Comparison of ENCODE assay signal across 8 mouse cellular contexts in the genomic region with DNA sequence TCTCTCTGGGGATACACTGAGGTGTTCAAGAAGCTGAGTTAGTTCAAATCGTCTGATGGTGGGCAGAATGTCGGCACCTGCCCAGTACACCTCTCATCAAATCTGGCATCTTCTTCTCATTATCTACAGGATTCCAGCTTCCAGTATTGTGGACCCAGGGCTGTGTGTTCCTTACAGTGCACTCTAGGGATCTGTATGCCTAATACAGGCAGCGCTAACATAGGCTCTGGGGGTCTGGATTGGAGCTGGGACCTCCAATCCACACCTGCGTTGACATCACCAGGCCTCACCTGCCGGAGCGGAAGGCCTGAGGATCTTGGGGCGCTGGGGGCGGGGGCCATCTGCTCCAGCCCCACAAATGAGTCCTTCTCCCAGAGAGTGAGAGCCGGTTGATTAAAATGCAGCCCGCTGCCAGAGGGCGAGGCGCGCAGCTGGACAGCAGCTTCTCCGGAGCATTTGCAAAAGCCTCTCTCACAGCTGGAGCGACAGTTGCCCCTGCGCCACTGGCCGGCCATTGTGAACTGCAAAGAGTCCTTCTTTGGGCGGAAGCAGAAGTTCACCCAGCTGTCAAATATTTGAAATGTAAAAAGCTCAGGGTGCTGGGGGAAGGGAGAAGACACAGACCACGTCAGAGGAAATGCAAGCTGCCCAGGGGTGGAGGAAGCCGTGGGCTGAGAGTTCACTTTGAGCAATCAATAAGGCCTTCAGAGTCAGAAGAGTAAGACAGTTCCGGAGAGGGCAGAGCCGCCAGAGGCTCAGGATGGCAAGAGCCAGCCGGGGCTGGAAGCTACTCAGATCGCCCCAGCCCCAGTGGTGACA.
DNase-seq lines count a peak whose midpoint lies in the region; ATAC-seq and TF ChIP-seq lines count a peak whose summit lies in the region.

No protein-coding gene starts in this region.

- TF ChIP-seq POLR2A in thymus, adult 2 months (IDR thresholded peaks at IDR 0.05; ENCODE audit: control insufficient read depth, extremely low read depth, insufficient read depth, low read length, poor library complexity), result no peak

- peaks cover 13% of the 10 kb centered on the region for H3K4me1 ChIP-seq in forebrain, embryonic 12.5 days
- H3K4me1 ChIP-seq in hindbrain, embryonic 13.5 days (replicated peaks), result peaks cover 14% of the 10 kb centered on the region
- peaks cover 14% of the 10 kb centered on the region for H3K4me1 ChIP-seq in midbrain, embryonic 15.5 days
- H3K4me1 ChIP-seq in thymus, adult 2 months (replicated peaks; ENCODE audit: control insufficient read depth, insufficient read depth, low read length), result peaks cover 10% of the 10 kb centered on the region

- H3K4me2 ChIP-seq in forebrain, embryonic 12.5 days, result peak overlapping the region; percentile 50
- peak overlapping the region; percentile 51 for H3K4me2 ChIP-seq in hindbrain, embryonic 13.5 days
- H3K4me2 ChIP-seq in midbrain, embryonic 15.5 days, result peak overlapping the region; percentile 52

- no peak overlapping the region for H3K27ac ChIP-seq in forebrain, embryonic 12.5 days
- peak overlapping the region; percentile 20; the same call in 1 of the 2 replicates for H3K27ac ChIP-seq in hindbrain, embryonic 13.5 days
- H3K27ac ChIP-seq in midbrain, embryonic 15.5 days, result no peak overlapping the region
- H3K27ac ChIP-seq in thymus, adult 2 months (ENCODE audit: control insufficient read depth, insufficient read depth, low read length), result peak overlapping the region; percentile 82

- no peak for TF ChIP-seq CTCF in thymus, adult 2 months (IDR thresholded peaks at IDR 0.05; ENCODE audit: borderline replicate concordance, control insufficient read depth, extremely low read depth, insufficient read depth, low read length, poor library complexity)

- H3K9me3 ChIP-seq in forebrain, embryonic 12.5 days, result no peaks in the 10 kb centered on the region
- H3K9me3 ChIP-seq in hindbrain, embryonic 13.5 days, result no peaks in the 10 kb centered on the region
- H3K9me3 ChIP-seq in midbrain, embryonic 15.5 days, result no peaks in the 10 kb centered on the region

- 0 out of 2 replicates have a peak, but pooled peaks have one; percentile 27 for ATAC-seq in forebrain, embryonic 12.5 days (ENCODE audit: low FRiP score)
- 0 out of 2 replicates have a peak, but pooled peaks have one; percentile 39 for ATAC-seq in hindbrain, embryonic 13.5 days (ENCODE audit: low FRiP score)
- ATAC-seq in midbrain, embryonic 15.5 days (replicated peaks), result peak; percentile 56; the same call in 1 of the 2 replicates

- DNase-seq in testis, postnatal 10 days (ENCODE audit: low spot score), result peak; percentile 49
- no peak for DNase-seq in testis, postnatal 14 days (ENCODE audit: low spot score)
- peak; percentile 15 for DNase-seq in liver
- DNase-seq in thymus, adult 2 months, result peak; percentile 48
- DNase-seq in layer of hippocampus, adult 9-10 months (ENCODE audit: low spot score), result no peak

- H3K4me3 ChIP-seq in forebrain, embryonic 12.5 days (replicated peaks), result peak overlapping the region; percentile 19
- peak overlapping the region; percentile 22 for H3K4me3 ChIP-seq in hindbrain, embryonic 13.5 days
- H3K4me3 ChIP-seq in midbrain, embryonic 15.5 days, result peak overlapping the region; percentile 17
- H3K4me3 ChIP-seq in thymus, adult 2 months (ENCODE audit: control insufficient read depth, insufficient read depth, low read length), result peak overlapping the region; percentile 24

- H3K9ac ChIP-seq in forebrain, embryonic 12.5 days, result no peak overlapping the region
- H3K9ac ChIP-seq in hindbrain, embryonic 13.5 days, result peak overlapping the region; percentile 66
- no peak overlapping the region for H3K9ac ChIP-seq in midbrain, embryonic 15.5 days

- no peaks in the 10 kb centered on the region for H3K36me3 ChIP-seq in forebrain, embryonic 12.5 days (replicated peaks)
- H3K36me3 ChIP-seq in hindbrain, embryonic 13.5 days, result no peaks in the 10 kb centered on the region
- no peaks in the 10 kb centered on the region for H3K36me3 ChIP-seq in midbrain, embryonic 15.5 days (replicated peaks)
- no peaks in the 10 kb centered on the region for H3K36me3 ChIP-seq in thymus, adult 2 months (ENCODE audit: control insufficient read depth, insufficient read depth, low read length)

- WGBS in forebrain, embryonic 12.5 days, result 7% methylated on average over 24 of the region's 24 CpGs
- 5% methylated on average over 24 of the region's 24 CpGs for WGBS in hindbrain, embryonic 13.5 days
- WGBS in midbrain, embryonic 15.5 days, result 6% methylated on average over 24 of the region's 24 CpGs
- WGBS in thymus, adult 2 months, result 26% methylated on average over 24 of the region's 24 CpGs

- H3K27me3 ChIP-seq in forebrain, embryonic 12.5 days, result peaks cover 22% of the 10 kb centered on the region
- H3K27me3 ChIP-seq in hindbrain, embryonic 13.5 days, result peaks cover 9% of the 10 kb centered on the region; the same call in 1 of the 2 replicates
- H3K27me3 ChIP-seq in midbrain, embryonic 15.5 days (replicated peaks), result no peaks in the 10 kb centered on the region
- no peaks in the 10 kb centered on the region for H3K27me3 ChIP-seq in thymus, adult 2 months (ENCODE audit: control insufficient read depth, insufficient read depth, low read length)

Comparison
In these comparisons a context has a peak if more than half of its experiments do, and no peak if none do; other contexts are left out.
1. DNase-seq: peak in testis, postnatal 10 days (single experiment), liver (single experiment) and thymus, adult 2 months (single experiment); none in testis, postnatal 14 days (single experiment) and layer of hippocampus, adult 9-10 months (single experiment).
2. H3K27ac ChIP-seq: peak in hindbrain, embryonic 13.5 days (single experiment) and thymus, adult 2 months (single experiment); none in forebrain, embryonic 12.5 days (single experiment) and midbrain, embryonic 15.5 days (single experiment).
3. Peak in every context shown above with its lines, with median percentiles within 50 percentile points of each other: ATAC-seq, H3K4me2 ChIP-seq and H3K4me3 ChIP-seq.